Comparison of ENCODE assay signal across 34 mouse cellular contexts in genomic region chr15:81966062-81966829, GRCm38 (mm10). TPM values are rescaled to one million over a fixed set of nuclear protein-coding genes. Genes with fewer than 3 reads are reported as not detected.
DNase-seq lines count a peak whose midpoint lies in the region; ATAC-seq and TF ChIP-seq lines count a peak whose summit lies in the region.
"Had no signal": no experiment of that assay in that cellular context is flagged by ENCODE, and none has a peak within 500 bp of the region (broad histone marks: within the 10 kb centered on the region; RNA-seq: fewer than 3 reads in every experiment).

No protein-coding gene starts in this region.

- H3K27me3 ChIP-seq in lung, postnatal 0 days (replicated peaks; ENCODE audit: insufficient read depth, low read length) = no peaks in the 10 kb centered on the region
- H3K27me3 ChIP-seq in midbrain, embryonic 11.5 days (ENCODE audit: control insufficient read depth, insufficient read depth, low read length) = no peaks in the 10 kb centered on the region
- H3K27me3 ChIP-seq in midbrain, postnatal 0 days (ENCODE audit: insufficient read depth, low read length) = no peaks in the 10 kb centered on the region
- no peaks in the 10 kb centered on the region for H3K27me3 ChIP-seq in E14TG2a.4 (ENCODE audit: insufficient read depth, low read length)
- H3K27me3 ChIP-seq: hindbrain, embryonic 12.5 days; hindbrain, embryonic 15.5 days; Patski had no signal

- no peak for TF ChIP-seq CTCF in lung, postnatal 0 days (IDR thresholded peaks at IDR 0.05)
- TF ChIP-seq CTCF in midbrain, postnatal 0 days (IDR thresholded peaks at IDR 0.05) = no peak
- TF ChIP-seq CTCF in E14TG2a.4 (conservative IDR thresholded peaks at IDR 0.05; ENCODE audit: low read length) = no peak

- H3K4me1 ChIP-seq in lung, postnatal 0 days (ENCODE audit: insufficient read depth, low read depth, low read length) = no peaks in the 10 kb centered on the region
- no peaks in the 10 kb centered on the region for H3K4me1 ChIP-seq in midbrain, embryonic 11.5 days (ENCODE audit: control insufficient read depth, insufficient read depth, low read length)
- H3K4me1 ChIP-seq in midbrain, postnatal 0 days (ENCODE audit: insufficient read depth, low read length) = no peaks in the 10 kb centered on the region
- H3K4me1 ChIP-seq in E14TG2a.4 (replicated peaks; ENCODE audit: low read depth, low read length) = peaks cover 56% of the 10 kb centered on the region
- H3K4me1 ChIP-seq: hindbrain, embryonic 12.5 days; hindbrain, embryonic 15.5 days had no signal

- no peak for TF ChIP-seq EP300 in lung, postnatal 0 days (IDR thresholded peaks at IDR 0.05)

- no peak overlapping the region for H3K27ac ChIP-seq in lung, postnatal 0 days (ENCODE audit: low read length)
- H3K27ac ChIP-seq in midbrain, embryonic 11.5 days (ENCODE audit: low read depth, low read length) = no peak overlapping the region
- no peak overlapping the region for H3K27ac ChIP-seq in midbrain, postnatal 0 days (ENCODE audit: low read depth, low read length)
- H3K27ac ChIP-seq: gastrocnemius, adult 2 months; hindbrain, embryonic 12.5 days; hindbrain, embryonic 15.5 days had no signal

- no peaks in the 10 kb centered on the region for H3K36me3 ChIP-seq in lung, postnatal 0 days (ENCODE audit: insufficient read depth, low read length)
- no peaks in the 10 kb centered on the region for H3K36me3 ChIP-seq in midbrain, embryonic 11.5 days (ENCODE audit: control insufficient read depth, insufficient read depth, low read length)
- H3K36me3 ChIP-seq in midbrain, postnatal 0 days (ENCODE audit: insufficient read depth, low read length) = no peaks in the 10 kb centered on the region
- no peaks in the 10 kb centered on the region for H3K36me3 ChIP-seq in E14TG2a.4 (ENCODE audit: insufficient read depth, low read length)
- H3K36me3 ChIP-seq: G1E; hindbrain, embryonic 12.5 days; hindbrain, embryonic 15.5 days had no signal

- 50% methylated on average over 11 of the region's 14 CpGs for WGBS in lung, postnatal 0 days
- 91% methylated on average over 12 of the region's 14 CpGs for WGBS in midbrain, embryonic 11.5 days
- 86% methylated on average over 12 of the region's 14 CpGs for WGBS in midbrain, postnatal 0 days

- H3K9ac ChIP-seq in lung, postnatal 0 days (replicated peaks; ENCODE audit: low read depth) = no peak overlapping the region
- H3K9ac ChIP-seq in midbrain, embryonic 11.5 days (ENCODE audit: low read length) = no peak overlapping the region
- H3K9ac ChIP-seq in midbrain, postnatal 0 days (replicated peaks; ENCODE audit: low read length, poor library complexity, severe bottlenecking) = no peak overlapping the region
- H3K9ac ChIP-seq: forebrain, postnatal 0 days; hindbrain, embryonic 12.5 days; hindbrain, embryonic 15.5 days had no signal

- H3K4me2 ChIP-seq in lung, postnatal 0 days (replicated peaks; ENCODE audit: low read depth, low read length) = no peak overlapping the region
- no peak overlapping the region for H3K4me2 ChIP-seq in midbrain, embryonic 11.5 days
- no peak overlapping the region for H3K4me2 ChIP-seq in midbrain, postnatal 0 days (ENCODE audit: low read depth, low read length, poor library complexity, severe bottlenecking)
- H3K4me2 ChIP-seq: heart, embryonic 11.5 days; hindbrain, embryonic 12.5 days; hindbrain, embryonic 15.5 days had no signal

- no peak overlapping the region for H3K4me3 ChIP-seq in lung, postnatal 0 days (ENCODE audit: low read depth, low read length)
- H3K4me3 ChIP-seq in midbrain, embryonic 11.5 days (ENCODE audit: low read depth, low read length) = no peak overlapping the region
- H3K4me3 ChIP-seq in midbrain, postnatal 0 days (ENCODE audit: low read depth, low read length) = no peak overlapping the region
- peak overlapping the region; percentile 39; the same call in 1 of the 2 replicates for H3K4me3 ChIP-seq in E14TG2a.4 (replicated peaks; ENCODE audit: low read length)
- H3K4me3 ChIP-seq: gastrocnemius, adult 2 months; hindbrain, embryonic 12.5 days; hindbrain, embryonic 15.5 days had no signal

- peak; percentile 22 for DNase-seq in lung, postnatal 0 days (ENCODE audit: low spot score)
- no peak for DNase-seq in lung, postnatal 25 days (ENCODE audit: low spot score)
- DNase-seq in midbrain, embryonic 11.5 days (ENCODE audit: low spot score, missing footprints) = peak; percentile 21
- DNase-seq in midbrain, postnatal 0 days (ENCODE audit: low spot score) = no peak
- peak; percentile 53 for DNase-seq in induced T-regulatory cell, adult 2 months (ENCODE audit: low read depth)
- DNase-seq in spleen, postnatal 36 days (ENCODE audit: low spot score in 2 of 2) = no peak
- no peak for DNase-seq in kidney, adult 11 months
- DNase-seq: adrenal gland, postnatal 10 days; adrenal gland, postnatal 36 days; cerebellum, adult 18-20 months; cerebellum, adult 9-10 months; cerebellum, postnatal 14 days; forebrain, postnatal 0 days; gastrocnemius, adult 2 months; gastrocnemius, postnatal 14 days; heart, adult 11 months had no signal

- peak; percentile 65 for ATAC-seq in lung, postnatal 0 days
- ATAC-seq in midbrain, embryonic 11.5 days (ENCODE audit: low FRiP score) = no peak
- no peak for ATAC-seq in midbrain, postnatal 0 days (ENCODE audit: low FRiP score)
- ATAC-seq: forebrain, embryonic 14.5 days; forebrain, postnatal 0 days; Patski had no signal

- no peaks in the 10 kb centered on the region for H3K9me3 ChIP-seq in lung, postnatal 0 days (ENCODE audit: low read length)
- H3K9me3 ChIP-seq in midbrain, embryonic 11.5 days (ENCODE audit: control insufficient read depth, low read length) = no peaks in the 10 kb centered on the region
- H3K9me3 ChIP-seq in midbrain, postnatal 0 days (ENCODE audit: low read length) = no peaks in the 10 kb centered on the region
- H3K9me3 ChIP-seq in E14TG2a.4 (ENCODE audit: low read length) = peaks cover 30% of the 10 kb centered on the region
- H3K9me3 ChIP-seq: G1E; hindbrain, embryonic 12.5 days; hindbrain, embryonic 15.5 days had no signal

RNA-seq across cellular contexts. Expression of gene Pmm1, which starts 5.5 kb away (rescaled TPM):
- polyA plus RNA-seq in lung, postnatal 0 days (2015; fragmentation: Nextera tagmentation; extraction: Ambion mirVana) = 22.1 and 23.4 TPM in 2 replicates
- 26.9 and 29.8 TPM in 2 replicates for polyA plus RNA-seq in midbrain, embryonic 11.5 days (2014; fragmentation: Nextera tagmentation; extraction: Ambion mirVana)
- 157 and 172 TPM in 2 replicates for total RNA-seq in midbrain, postnatal 0 days (2014; rRNA removed)
- 122 and 134 TPM in 2 replicates for polyA plus RNA-seq in midbrain, postnatal 0 days (2015; fragmentation: Nextera tagmentation; extraction: Ambion mirVana)

RNA-seq across cellular contexts. Expression of gene 1700029P11Rik, which starts 14.1 kb away (rescaled TPM):
- polyA plus RNA-seq in lung, postnatal 0 days (2015; fragmentation: Nextera tagmentation; extraction: Ambion mirVana) = not detected in 2 replicates
- polyA plus RNA-seq in midbrain, embryonic 11.5 days (2014; fragmentation: Nextera tagmentation; extraction: Ambion mirVana) = not detected in 2 replicates
- total RNA-seq in midbrain, postnatal 0 days (2014; rRNA removed) = not detected in 2 replicates
- polyA plus RNA-seq in midbrain, postnatal 0 days (2015; fragmentation: Nextera tagmentation; extraction: Ambion mirVana) = not detected in 2 replicates
- total RNA-seq: adrenal gland, adult 18-20 months; adrenal gland, postnatal 10 days; adrenal gland, postnatal 36 days; forebrain, postnatal 0 days; G1E; gastrocnemius, adult 2 months; gastrocnemius, postnatal 14 days; gastrocnemius, postnatal 4 days; heart, adult 8-10 months; heart, postnatal 25 days; hematopoietic stem cell, adult 5-6 weeks had no signal
- polyA plus RNA-seq: embryonic facial prominence, embryonic 11.5 days; embryonic facial prominence, embryonic 14.5 days; forebrain, embryonic 11.5 days; forebrain, embryonic 14.5 days; forebrain, postnatal 0 days; frontal cortex, adult 2 months; G1E; heart, embryonic 11.5 days; heart, embryonic 14.5 days; heart, postnatal 0 days; hindbrain, embryonic 12.5 days; hindbrain, embryonic 15.5 days; Patski had no signal

RNA-seq across cellular contexts. Expression of gene Xrcc6, which starts 21.4 kb away (rescaled TPM):
- 19.6 and 24.6 TPM in 2 replicates for polyA plus RNA-seq in lung, postnatal 0 days (2015; fragmentation: Nextera tagmentation; extraction: Ambion mirVana)
- polyA plus RNA-seq in midbrain, embryonic 11.5 days (2014; fragmentation: Nextera tagmentation; extraction: Ambion mirVana) = 58.4 and 62.2 TPM in 2 replicates
- total RNA-seq in midbrain, postnatal 0 days (2014; rRNA removed) = 25.6 and 28.3 TPM in 2 replicates
- polyA plus RNA-seq in midbrain, postnatal 0 days (2015; fragmentation: Nextera tagmentation; extraction: Ambion mirVana) = 23.2 and 28.2 TPM in 2 replicates

RNA-seq across cellular contexts. Expression of gene Csdc2, which starts 29.7 kb away (rescaled TPM):
- polyA plus RNA-seq in lung, postnatal 0 days (2015; fragmentation: Nextera tagmentation; extraction: Ambion mirVana) = 3.8 TPM in 2 replicates
- polyA plus RNA-seq in midbrain, embryonic 11.5 days (2014; fragmentation: Nextera tagmentation; extraction: Ambion mirVana) = 18.0 and 18.9 TPM in 2 replicates
- total RNA-seq in midbrain, postnatal 0 days (2014; rRNA removed) = 172 and 196 TPM in 2 replicates
- polyA plus RNA-seq in midbrain, postnatal 0 days (2015; fragmentation: Nextera tagmentation; extraction: Ambion mirVana) = 323 and 327 TPM in 2 replicates
- total RNA-seq: G1E; hematopoietic stem cell, adult 5-6 weeks had no signal
- polyA plus RNA-seq: G1E had no signal

RNA-seq across cellular contexts. Expression of gene Polr3h, which starts 40.2 kb away (rescaled TPM):
- 41.8 and 43.1 TPM in 2 replicates for polyA plus RNA-seq in lung, postnatal 0 days (2015; fragmentation: Nextera tagmentation; extraction: Ambion mirVana)
- polyA plus RNA-seq in midbrain, embryonic 11.5 days (2014; fragmentation: Nextera tagmentation; extraction: Ambion mirVana) = 66.9 and 75.6 TPM in 2 replicates
- total RNA-seq in midbrain, postnatal 0 days (2014; rRNA removed) = 46.5 and 49.5 TPM in 2 replicates
- 77.0 and 80.3 TPM in 2 replicates for polyA plus RNA-seq in midbrain, postnatal 0 days (2015; fragmentation: Nextera tagmentation; extraction: Ambion mirVana)

Comparison
In these comparisons a context has a peak if more than half of its experiments do, and no peak if none do; other contexts are left out.
1. DNase-seq: peak in lung, postnatal 0 days (single experiment), midbrain, embryonic 11.5 days (single experiment) and induced T-regulatory cell, adult 2 months (single experiment); none in lung, postnatal 25 days (single experiment), midbrain, postnatal 0 days (single experiment), spleen, postnatal 36 days (0 of 2) and kidney, adult 11 months (single experiment).